Mouse (Mus musculus): ENCODE measurements at regions not wholly inside any gene's neighbourhood (a gene's known extent, or its start where the extent isn't known, plus 50 kb on each side); places are given as distances from the start of the nearest gene placed in this dataset.

DNA sequence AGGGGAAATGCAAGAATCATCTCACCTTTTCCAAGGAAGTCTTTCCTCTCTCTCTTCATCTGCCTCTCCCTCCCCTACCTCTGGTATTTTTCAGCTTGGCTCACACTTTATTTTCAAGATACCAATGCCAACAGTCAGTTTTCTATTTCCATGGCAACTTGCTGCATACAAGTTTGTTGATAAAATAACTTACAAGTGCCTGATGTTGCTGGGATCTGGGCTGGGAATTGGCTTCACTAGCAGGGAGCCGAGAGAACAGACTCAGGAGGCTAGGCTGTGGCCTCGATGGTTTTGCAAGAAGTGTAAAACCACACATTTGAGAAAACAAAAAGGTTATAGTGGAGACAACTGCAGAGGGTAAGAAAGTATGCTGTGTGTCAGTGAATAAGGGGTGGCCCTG, 94.6 kb upstream of the Kcnd3 start:
- Histone ChIP-seq H3K27ac (no peak overlapping the region), H3K36me3 (no peaks in the 10 kb centered on the region), H3K9ac (no peak overlapping the region), H3K4me2 (replicated peaks) (no peak overlapping the region), H3K9me3 (no peaks in the 10 kb centered on the region), H3K4me3 (no peak overlapping the region), H3K27me3 (no peaks in the 10 kb centered on the region), H3K4me1 (no peaks in the 10 kb centered on the region)
- WGBS, result 58% methylated on average over 2 of the region's 2 CpGs
- no peak for ATAC-seq (ENCODE audit: low FRiP score, low read depth)

DNA sequence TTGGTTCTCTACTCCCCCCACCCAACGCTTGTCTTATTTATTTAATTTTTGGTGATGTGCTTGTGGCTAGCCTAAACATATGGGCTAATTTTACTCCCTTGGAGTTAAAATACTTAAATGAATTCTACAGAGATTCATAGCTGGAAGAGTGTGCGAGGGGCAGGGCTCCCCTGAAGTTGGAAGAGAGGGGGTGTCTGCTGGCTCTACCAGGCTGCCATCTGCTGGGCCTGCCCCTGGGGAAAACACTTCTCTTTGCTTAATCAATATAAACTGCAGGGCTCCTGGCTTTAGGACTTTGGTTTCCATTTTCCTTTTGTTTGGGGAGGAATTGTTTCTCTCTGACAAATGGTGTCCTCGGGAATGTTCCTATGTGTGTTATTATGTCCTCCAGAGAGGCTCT, 92.5 kb upstream of the Kcnd3 start:
- Histone ChIP-seq H3K27ac (no peak overlapping the region), H3K4me3 (no peak overlapping the region), H3K9ac (no peak overlapping the region), H3K27me3 (no peaks in the 10 kb centered on the region), H3K36me3 (no peaks in the 10 kb centered on the region), H3K4me2 (replicated peaks) (no peak overlapping the region), H3K4me1 (no peaks in the 10 kb centered on the region), H3K9me3 (no peaks in the 10 kb centered on the region)
- no peak for ATAC-seq (ENCODE audit: low FRiP score, low read depth)
- WGBS, result 58% methylated on average over 3 of the region's 3 CpGs

DNA sequence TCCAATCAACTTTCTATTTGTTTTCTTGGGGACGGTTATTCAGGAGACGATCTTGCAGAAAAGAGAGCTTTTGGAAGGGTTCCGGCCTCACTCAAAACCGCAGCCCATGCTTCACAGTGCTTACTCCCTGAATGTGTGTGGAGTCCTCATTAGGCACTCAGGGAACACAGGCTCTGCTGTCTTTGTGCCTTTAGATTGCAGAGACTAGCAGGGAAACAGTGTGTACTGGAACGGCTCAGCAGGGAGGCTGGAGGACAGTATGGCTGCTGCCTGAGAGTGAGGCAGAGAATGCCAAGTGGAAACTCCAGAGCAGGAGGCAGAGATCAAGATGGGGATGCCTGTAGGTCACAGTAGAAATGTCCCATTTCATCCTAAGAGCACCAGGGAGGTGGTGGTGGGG, 87.4 kb upstream of the Kcnd3 start:
- 85% methylated on average over 5 of the region's 5 CpGs for WGBS
- H3K4me3 ChIP-seq, result no peak overlapping the region
- H3K27me3 ChIP-seq, result no peaks in the 10 kb centered on the region
- H3K9ac ChIP-seq, result no peak overlapping the region
- H3K9me3 ChIP-seq, result no peaks in the 10 kb centered on the region
- H3K27ac ChIP-seq, result no peak overlapping the region
- H3K4me2 ChIP-seq (replicated peaks), result no peak overlapping the region
- no peaks in the 10 kb centered on the region for H3K4me1 ChIP-seq
- no peak for ATAC-seq (ENCODE audit: low FRiP score, low read depth)
- H3K36me3 ChIP-seq, result no peaks in the 10 kb centered on the region

DNA sequence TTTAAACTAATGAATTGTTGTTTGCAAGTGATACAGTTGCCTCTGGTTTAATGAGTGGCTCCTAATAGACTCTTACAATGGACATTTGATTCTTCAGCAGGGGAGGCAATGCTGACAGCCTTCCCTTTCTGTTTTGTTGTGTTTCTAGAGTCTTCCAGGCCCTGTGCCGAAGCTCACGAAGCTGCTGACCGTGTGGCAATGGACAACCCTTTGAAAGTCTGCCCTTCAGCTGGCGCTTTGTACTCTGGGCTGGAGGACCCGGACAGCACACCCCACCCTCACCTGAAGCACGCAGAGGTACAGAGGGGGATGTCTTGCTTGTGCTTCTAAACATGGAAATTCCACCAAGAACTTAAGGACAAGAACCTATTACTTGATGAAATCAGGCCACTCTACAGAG, 85.3 kb upstream of the Kcnd3 start:
- 90% methylated on average over 6 of the region's 6 CpGs for WGBS
- ATAC-seq (ENCODE audit: low FRiP score, low read depth), result no peak
- no peak overlapping the region for H3K4me3 ChIP-seq
- H3K4me1 ChIP-seq, result peaks cover 6% of the 10 kb centered on the region; the same call in 1 of the 2 replicates
- H3K9ac ChIP-seq, result no peak overlapping the region
- no peak overlapping the region for H3K4me2 ChIP-seq (replicated peaks)
- no peaks in the 10 kb centered on the region for H3K9me3 ChIP-seq
- no peak overlapping the region for H3K27ac ChIP-seq
- no peaks in the 10 kb centered on the region for H3K27me3 ChIP-seq
- no peaks in the 10 kb centered on the region for H3K36me3 ChIP-seq

DNA sequence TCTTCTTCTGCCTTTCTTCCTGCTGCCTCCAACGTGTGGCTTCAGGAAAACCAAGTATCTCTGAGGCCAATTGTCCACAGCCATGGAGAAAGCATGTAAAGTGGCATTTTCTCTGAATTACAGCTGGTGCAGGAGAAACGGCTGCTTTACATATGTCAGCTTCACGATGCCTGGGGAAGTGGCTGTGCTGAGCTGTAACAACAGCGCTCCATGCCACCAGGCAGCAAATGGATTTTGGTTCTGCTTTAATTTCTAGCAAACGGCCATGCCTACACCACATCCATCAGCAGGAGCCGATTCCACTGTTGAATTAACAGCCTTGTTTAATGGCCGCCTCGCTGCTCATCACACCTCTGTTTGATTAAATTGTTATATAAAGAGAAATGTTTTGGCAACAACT, 84.2 kb upstream of the Kcnd3 start:
- Histone ChIP-seq H3K27me3 (no peaks in the 10 kb centered on the region), H3K27ac (no peak overlapping the region), H3K9me3 (no peaks in the 10 kb centered on the region), H3K9ac (no peak overlapping the region), H3K4me3 (no peak overlapping the region), H3K36me3 (no peaks in the 10 kb centered on the region), H3K4me2 (replicated peaks) (no peak overlapping the region), H3K4me1 (peaks cover 6% of the 10 kb centered on the region; the same call in 1 of the 2 replicates)
- WGBS, result 67% methylated on average over 8 of the region's 8 CpGs
- ATAC-seq (ENCODE audit: low FRiP score, low read depth), result no peak

DNA sequence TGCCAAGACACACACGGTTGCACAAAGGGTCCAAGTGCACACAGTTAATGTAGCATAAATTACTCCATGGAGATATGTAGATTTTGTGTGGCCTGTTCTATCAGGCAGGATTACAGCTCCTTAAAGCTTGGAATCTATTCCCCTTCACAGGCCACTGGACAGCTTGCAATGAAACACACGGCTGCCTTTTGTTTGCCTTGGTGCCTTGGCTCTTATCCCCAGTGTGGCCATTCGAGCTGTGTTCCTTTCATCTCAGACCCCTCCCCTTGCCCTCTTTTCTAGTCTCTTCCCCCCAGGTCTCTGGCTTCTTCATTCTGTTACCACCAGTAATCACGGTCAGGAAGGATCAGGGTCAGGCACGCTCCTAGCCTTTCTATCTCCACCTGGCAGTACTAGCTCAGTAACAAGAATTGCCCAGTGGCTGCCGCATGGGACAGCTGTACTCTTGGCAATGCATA, 79.7 kb upstream of the Kcnd3 start:
- H3K27me3 ChIP-seq, result no peaks in the 10 kb centered on the region
- 85% methylated on average over 6 of the region's 6 CpGs for WGBS
- H3K9ac ChIP-seq, result no peak overlapping the region
- ATAC-seq (ENCODE audit: low FRiP score, low read depth), result no peak
- no peaks in the 10 kb centered on the region for H3K36me3 ChIP-seq
- H3K4me2 ChIP-seq (replicated peaks), result no peak overlapping the region
- no peaks in the 10 kb centered on the region for H3K9me3 ChIP-seq
- H3K4me1 ChIP-seq, result peaks cover 6% of the 10 kb centered on the region; the same call in 1 of the 2 replicates
- H3K27ac ChIP-seq, result no peak overlapping the region
- H3K4me3 ChIP-seq, result no peak overlapping the region

DNA sequence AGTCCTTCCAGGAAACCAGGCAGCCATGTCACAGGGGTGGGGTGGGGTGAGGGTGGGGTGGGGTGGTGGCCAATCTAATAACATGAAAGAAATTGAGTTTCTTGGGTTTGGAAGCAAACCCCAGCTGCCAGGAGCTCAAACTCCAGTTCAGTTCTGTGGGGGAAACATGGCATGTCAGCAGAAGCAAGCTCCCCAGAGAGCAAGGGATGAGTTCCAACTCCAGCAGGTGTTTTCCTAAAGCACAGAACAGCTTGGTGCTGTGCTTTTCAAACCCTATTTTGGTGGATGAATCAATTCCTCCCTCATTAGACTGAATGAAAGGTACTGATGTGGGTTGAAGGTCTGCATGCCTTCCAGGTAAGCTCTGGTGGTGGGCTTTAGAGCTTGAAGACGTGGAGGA, 77.8 kb upstream of the Kcnd3 start:
- H3K9me3 ChIP-seq, result no peaks in the 10 kb centered on the region
- ATAC-seq (ENCODE audit: low FRiP score, low read depth), result no peak
- no peak overlapping the region for H3K9ac ChIP-seq
- no peaks in the 10 kb centered on the region for H3K27me3 ChIP-seq
- H3K4me1 ChIP-seq, result peaks cover 6% of the 10 kb centered on the region; the same call in 1 of the 2 replicates
- no peak overlapping the region for H3K27ac ChIP-seq
- WGBS, result 85% methylated on average over 1 of the region's 1 CpGs
- H3K4me3 ChIP-seq, result no peak overlapping the region
- H3K4me2 ChIP-seq (replicated peaks), result no peak overlapping the region
- H3K36me3 ChIP-seq, result no peaks in the 10 kb centered on the region

DNA sequence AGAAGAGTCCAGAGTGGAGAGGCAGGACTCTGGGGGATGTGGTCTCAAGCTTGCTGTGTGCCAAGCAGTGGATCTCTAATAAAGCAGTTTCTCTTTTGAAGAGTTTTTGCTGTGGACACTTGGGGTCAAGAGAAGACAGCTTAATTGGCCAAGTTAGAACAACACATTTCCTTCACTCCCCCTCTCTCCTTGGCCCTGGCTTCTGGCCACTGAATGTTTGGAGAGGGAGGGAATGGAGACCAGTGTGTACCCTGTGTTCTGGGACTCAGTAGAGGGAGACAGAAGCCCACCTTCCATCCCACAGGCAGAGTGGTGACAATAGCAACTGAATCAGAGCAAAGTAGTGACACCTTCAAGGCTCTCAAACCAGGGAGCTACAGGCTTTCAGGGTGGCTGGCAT, 77.3 kb upstream of the Kcnd3 start:
- Histone ChIP-seq H3K4me3 (no peak overlapping the region), H3K36me3 (no peaks in the 10 kb centered on the region), H3K4me2 (replicated peaks) (no peak overlapping the region), H3K9ac (no peak overlapping the region), H3K4me1 (peaks cover 6% of the 10 kb centered on the region; the same call in 1 of the 2 replicates), H3K27me3 (no peaks in the 10 kb centered on the region), H3K27ac (no peak overlapping the region), H3K9me3 (no peaks in the 10 kb centered on the region)
- ATAC-seq (ENCODE audit: low FRiP score, low read depth), result no peak

DNA sequence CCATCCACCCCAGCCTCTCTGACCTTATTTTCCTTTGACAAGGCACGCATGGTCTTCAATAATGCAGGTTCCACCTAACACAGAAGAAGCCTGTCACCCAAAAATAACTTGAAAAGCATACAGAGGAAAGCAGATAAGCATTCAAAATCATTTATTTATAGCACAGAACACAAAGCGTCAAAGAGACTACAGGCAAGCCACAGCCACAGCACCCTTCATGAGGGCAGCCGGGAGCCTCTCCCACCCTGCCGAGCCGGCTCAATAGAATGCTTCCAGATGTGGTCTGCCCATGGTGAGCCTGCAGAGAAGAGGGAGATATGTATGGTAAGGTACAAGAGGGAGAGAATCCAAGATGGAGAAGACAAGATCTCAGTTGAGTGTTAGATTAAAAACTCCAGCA, 76.7 kb upstream of the Kcnd3 start:
- no peak overlapping the region for H3K4me2 ChIP-seq (replicated peaks)
- H3K4me1 ChIP-seq, result 0 out of 2 replicates have a peak, but pooled peaks cover 1% of the 10 kb centered on the region
- H3K27ac ChIP-seq, result no peak overlapping the region
- 65% methylated on average over 5 of the region's 5 CpGs for WGBS
- H3K36me3 ChIP-seq, result no peaks in the 10 kb centered on the region
- H3K4me3 ChIP-seq, result no peak overlapping the region
- ATAC-seq (ENCODE audit: low FRiP score, low read depth), result no peak
- H3K9me3 ChIP-seq, result no peaks in the 10 kb centered on the region
- H3K9ac ChIP-seq, result no peak overlapping the region
- no peaks in the 10 kb centered on the region for H3K27me3 ChIP-seq

DNA sequence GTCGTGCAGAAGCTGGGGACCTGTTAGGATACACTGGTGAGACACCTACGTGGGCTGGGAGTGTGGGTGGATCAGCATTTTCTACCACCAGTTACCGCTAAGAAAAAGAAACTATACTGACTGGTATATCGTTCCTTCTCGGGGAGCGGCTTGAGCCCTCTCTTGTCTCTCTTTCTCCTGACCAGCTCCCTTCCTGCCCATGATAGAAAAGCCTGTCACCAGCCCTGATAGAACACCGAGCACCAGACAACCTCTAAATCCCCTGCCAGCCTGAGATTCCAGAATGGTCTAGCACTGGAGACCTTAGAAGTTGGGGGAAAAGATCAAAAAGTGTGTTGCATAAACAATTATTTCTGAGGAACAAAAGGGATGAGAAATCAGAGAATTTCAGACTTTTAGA, 76.3 kb upstream of the Kcnd3 start:
- WGBS, result 72% methylated on average over 7 of the region's 7 CpGs
- H3K27ac ChIP-seq, result no peak overlapping the region

DNA sequence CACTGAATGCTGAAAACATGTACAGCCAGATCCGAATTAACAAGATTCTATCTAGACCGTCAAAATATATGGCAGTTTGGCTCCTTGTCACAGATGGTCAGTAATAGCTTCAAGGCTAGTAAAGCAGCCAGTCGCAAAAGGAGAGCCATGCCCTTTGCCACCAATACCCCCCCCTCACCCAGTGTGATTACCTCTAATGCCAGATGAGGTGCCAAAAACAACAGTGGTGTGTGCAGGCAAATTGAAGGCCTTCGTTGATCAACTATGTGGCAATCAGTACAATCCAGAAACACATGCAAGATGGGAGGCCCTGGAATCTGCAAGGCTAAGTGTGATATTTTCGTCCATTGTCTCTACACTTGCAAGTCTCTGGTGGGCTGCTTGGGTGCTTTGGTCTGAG, 75.8 kb upstream of the Kcnd3 start:
- no peak overlapping the region for H3K9ac ChIP-seq
- H3K4me3 ChIP-seq, result no peak overlapping the region
- H3K9me3 ChIP-seq, result no peaks in the 10 kb centered on the region
- ATAC-seq (ENCODE audit: low FRiP score, low read depth), result no peak
- WGBS, result 43% methylated on average over 5 of the region's 5 CpGs
- no peak overlapping the region for H3K27ac ChIP-seq
- no peaks in the 10 kb centered on the region for H3K36me3 ChIP-seq
- no peaks in the 10 kb centered on the region for H3K27me3 ChIP-seq
- no peaks in the 10 kb centered on the region for H3K4me1 ChIP-seq
- H3K4me2 ChIP-seq (replicated peaks), result no peak overlapping the region

More for the DNA sequence above, 76.3 kb upstream of the Kcnd3 start:
- ATAC-seq (ENCODE audit: low FRiP score, low read depth), result no peak
- no peaks in the 10 kb centered on the region for H3K36me3 ChIP-seq
- no peaks in the 10 kb centered on the region for H3K9me3 ChIP-seq
- no peak overlapping the region for H3K4me3 ChIP-seq
- no peaks in the 10 kb centered on the region for H3K27me3 ChIP-seq
- no peak overlapping the region for H3K4me2 ChIP-seq (replicated peaks)
- H3K4me1 ChIP-seq, result no peaks in the 10 kb centered on the region
- no peak overlapping the region for H3K9ac ChIP-seq

DNA sequence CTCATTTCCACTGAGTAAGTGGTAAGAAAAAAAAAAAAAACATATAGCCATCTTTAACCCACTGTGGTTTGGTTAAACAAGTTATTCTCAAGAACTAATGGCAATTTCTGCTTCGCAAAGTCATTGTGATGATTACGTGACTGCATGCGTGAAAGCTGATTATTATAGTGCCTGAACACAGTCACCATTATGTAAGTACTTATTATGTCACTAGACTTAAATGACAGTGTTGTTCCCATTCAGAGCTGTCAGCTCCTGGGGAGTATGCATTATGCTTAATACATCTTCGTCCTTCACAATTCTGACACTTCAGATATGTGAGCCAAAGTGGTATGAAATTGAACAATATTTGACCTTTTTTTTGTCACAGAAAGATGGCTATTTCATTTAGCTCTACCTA, 71.3 kb upstream of the Kcnd3 start:
- Histone ChIP-seq H3K4me2 (replicated peaks) (no peak overlapping the region), H3K4me1 (no peaks in the 10 kb centered on the region), H3K9ac (no peak overlapping the region), H3K27ac (no peak overlapping the region), H3K27me3 (no peaks in the 10 kb centered on the region), H3K4me3 (no peak overlapping the region), H3K9me3 (no peaks in the 10 kb centered on the region), H3K36me3 (no peaks in the 10 kb centered on the region)
- ATAC-seq (ENCODE audit: low FRiP score, low read depth), result no peak
- 88% methylated on average over 4 of the region's 4 CpGs for WGBS

DNA sequence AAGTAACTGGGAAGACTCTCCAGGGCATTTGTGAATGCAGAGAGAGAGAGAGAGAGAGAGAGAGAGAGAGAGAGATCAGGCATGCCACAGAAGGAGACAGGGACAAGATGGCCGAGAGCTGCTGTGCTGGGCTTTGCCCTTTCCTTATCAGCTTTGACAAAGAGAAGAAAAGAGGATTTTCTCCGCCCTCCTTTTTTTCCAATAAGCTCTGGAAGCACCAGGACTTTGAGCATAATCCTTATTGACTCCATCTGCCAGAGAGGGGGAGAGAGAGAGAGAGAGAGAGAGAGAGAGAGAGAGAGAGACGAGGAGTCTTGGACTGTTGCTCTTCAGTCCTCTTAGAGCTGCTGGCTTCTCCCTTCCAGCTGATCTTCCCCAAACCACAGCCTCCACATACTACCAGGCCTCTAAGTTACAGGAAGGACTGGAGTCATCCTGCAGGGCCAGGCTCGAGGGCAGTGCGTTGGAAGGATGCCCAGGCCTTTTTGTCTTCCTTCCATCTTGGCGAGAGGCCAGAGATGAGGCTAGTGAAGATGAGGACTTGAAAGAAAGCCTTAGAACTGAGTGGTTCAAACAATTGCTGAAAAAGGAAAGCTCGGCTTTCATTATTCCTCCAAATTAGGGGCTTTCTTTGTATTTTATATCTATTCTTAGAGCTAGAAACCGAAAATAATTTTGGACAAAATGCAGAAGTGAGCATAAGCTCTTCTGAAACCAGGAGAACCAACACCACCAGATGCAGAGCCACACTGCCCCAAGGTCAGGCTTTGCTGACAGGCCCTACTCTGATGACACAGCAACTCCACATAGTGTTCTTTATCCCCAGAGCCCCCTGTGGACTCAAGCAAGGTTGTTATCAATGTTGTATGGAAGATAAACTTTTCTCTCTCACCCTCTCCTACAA, 59.3 kb upstream of the Kcnd3 start:
- 67% methylated on average over 8 of the region's 8 CpGs for WGBS
- ATAC-seq (ENCODE audit: low FRiP score, low read depth), result no peak
- H3K27ac ChIP-seq, result no peak overlapping the region
- no peak overlapping the region for H3K9ac ChIP-seq
- no peak overlapping the region for H3K4me3 ChIP-seq
- no peaks in the 10 kb centered on the region for H3K4me1 ChIP-seq
- H3K36me3 ChIP-seq, result no peaks in the 10 kb centered on the region
- no peaks in the 10 kb centered on the region for H3K9me3 ChIP-seq
- no peaks in the 10 kb centered on the region for H3K27me3 ChIP-seq
- H3K4me2 ChIP-seq (replicated peaks), result no peak overlapping the region
